Mouse (Mus musculus) retina, embryonic 14.5 days (tissue): ENCODE results near the gene Tec.

Experiments
- DNase-seq: peaks from one replicate; pipeline ENCODE4 v3.0.0-alpha.2; 2015; ENCODE audit warnings: low spot score

Gene Tec

DNA sequence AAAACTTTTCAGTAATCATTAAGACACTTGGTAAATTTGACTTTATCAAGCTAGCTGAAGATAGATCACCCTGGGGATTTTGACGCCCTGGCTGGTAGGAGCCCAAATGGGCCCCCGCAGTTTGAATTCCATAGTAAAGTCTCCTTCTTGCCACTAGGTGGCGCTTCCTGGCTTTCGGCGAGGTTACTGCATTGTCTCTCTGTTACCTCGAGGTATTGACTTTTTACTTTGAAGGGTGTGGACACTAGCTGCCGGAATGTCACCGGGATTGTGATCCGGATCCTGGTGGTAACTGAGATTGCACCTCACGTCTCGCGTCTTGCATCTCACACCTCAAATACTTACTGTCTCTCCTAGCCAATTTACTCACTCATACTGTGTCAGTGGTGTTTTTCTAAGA, 23.3 kb upstream of the Tec start:
- peak; percentile 79 for DNase-seq

- no peak for DNase-seq
Measured at GRCm38 (mm10) chr5:72888260-72888659, 20.0 kb upstream of the Tec start.

DNA sequence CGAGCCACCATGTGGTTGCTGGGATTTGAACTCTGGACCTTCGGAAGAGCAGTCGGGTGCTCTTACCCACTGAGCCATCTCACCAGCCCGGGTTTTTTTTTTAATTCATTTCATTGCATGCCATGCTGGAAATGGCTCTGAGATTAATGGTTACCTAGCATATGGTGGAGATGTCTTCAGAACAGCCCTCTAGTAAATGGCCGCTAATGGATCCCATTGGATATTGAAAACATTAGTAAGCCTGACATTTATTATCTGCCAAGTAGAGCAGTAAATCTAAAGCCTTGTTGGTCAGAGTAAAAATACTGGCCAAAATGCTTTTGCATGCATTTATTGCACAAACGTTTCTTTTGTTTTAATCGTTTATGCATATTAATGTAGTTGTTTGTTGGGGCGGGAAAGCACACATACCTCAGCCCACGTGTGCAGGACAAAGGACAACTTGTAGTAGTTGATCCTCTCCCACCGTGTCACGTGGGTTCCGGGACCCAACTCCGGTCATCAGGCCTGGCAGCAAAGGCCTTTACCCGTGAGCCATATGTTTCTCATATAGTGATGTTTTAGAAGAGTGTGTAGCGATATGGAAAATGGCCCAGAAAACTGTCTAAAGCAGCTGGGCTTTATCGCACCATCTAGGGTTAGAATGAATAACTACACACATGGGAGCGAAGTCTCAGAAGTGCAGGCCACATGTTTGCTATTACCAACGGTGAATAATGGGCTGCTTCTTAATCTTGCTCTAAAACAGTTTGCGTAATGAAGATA, 18.4 kb upstream of the Tec start:
- no peak for DNase-seq

DNA sequence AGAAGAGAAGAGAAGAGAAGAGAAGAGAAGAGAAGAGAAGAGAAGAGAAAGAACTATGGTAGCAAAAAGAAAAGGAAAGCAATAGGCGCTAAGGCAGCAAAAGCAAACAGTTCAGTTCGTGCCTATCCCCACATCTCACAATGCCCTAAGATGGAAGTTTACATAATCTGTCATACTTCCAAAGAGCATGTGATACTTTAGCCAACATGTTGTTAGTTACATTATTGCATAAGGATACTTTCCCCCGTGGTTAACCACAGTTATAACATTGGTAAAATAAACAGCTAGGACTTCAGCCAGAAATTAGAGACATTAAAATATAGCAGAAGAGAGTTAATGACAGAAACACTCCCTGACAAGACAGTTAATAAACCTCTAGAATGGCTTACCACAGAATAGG, 15.4 kb upstream of the Tec start:
- no peak for DNase-seq

- DNase-seq = no peak
Measured at GRCm38 (mm10) chr5:72882412-72882765, 14.1 kb upstream of the Tec start.

- DNase-seq = no peak
Measured at GRCm38 (mm10) chr5:72881748-72882411, 13.6 kb upstream of the Tec start.

DNA sequence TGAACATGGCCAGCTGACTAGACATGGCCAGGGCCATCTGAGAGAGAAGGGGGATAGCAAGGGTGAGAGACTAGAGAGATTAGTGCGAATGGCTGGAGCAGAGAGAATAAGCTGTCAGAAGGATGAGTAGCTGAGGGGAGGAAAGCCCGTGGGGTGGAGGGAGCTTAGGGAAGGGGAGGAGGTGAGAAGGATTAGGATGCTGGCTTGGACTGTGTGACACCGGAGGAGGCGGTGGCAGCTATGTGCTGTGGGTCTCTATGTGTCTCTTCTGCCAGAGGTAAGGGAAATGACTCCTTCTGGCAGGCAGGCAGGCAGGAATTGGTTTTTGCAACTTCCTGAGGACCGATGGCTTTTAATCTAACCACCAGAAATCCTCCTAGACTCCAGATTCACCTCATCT, 11.5 kb upstream of the Tec start:
- no peak for DNase-seq

- DNase-seq = no peak
Measured at GRCm38 (mm10) chr5:72871114-72871513, 2.8 kb upstream of the Tec start.

DNA sequence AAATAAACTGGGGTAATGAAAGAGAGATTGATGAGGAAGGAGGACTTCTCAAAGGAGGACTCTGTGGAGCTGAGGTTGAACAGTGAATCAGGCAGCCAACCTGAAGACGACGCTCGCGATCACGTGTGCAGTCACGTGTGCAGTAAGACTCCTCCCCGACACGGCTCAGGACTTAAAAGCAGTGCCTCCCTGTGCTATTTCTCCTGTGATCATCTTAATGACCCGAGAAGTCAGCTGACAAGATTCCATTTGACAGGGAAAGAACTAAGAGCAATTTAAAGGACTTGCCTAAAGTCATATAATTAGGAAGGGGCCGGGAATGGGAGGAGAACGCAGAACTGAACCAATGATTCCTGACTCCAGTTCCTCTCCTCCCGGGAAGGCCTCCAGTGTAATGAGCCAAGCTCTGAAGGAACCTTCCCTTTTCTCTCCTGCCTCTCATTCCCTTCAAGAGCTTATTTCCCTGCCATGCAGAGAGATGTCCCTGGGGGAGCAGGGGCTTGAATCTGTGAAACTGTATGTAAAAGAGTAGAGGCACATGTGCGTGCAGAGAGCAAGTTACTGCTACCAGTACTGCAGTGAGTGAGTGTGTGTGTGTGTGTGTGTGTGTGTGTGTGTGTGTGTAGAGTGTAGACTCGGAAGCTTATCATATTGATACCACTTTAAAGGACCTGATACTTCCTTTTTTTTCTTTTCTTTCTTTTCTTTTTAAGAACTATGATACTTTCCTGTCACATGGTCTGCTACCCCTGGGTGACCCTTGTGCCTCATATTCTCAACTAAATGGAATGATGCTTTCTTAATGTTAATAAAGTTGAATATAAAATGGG, 1.7 kb upstream of the Tec start:
- peak; percentile 68 for DNase-seq

GRCm38 (mm10) chr5:72867036-72867672, 1.1 kb downstream of the Tec start:
- DNase-seq = no peak

GRCm38 (mm10) chr5:72866260-72866905, 1.9 kb downstream of the Tec start:
- no peak for DNase-seq

- DNase-seq = no peak
Measured at GRCm38 (mm10) chr5:72864654-72865178, 3.6 kb downstream of the Tec start.

GRCm38 (mm10) chr5:72863166-72863565, 5.1 kb downstream of the Tec start:
- no peak for DNase-seq

DNA sequence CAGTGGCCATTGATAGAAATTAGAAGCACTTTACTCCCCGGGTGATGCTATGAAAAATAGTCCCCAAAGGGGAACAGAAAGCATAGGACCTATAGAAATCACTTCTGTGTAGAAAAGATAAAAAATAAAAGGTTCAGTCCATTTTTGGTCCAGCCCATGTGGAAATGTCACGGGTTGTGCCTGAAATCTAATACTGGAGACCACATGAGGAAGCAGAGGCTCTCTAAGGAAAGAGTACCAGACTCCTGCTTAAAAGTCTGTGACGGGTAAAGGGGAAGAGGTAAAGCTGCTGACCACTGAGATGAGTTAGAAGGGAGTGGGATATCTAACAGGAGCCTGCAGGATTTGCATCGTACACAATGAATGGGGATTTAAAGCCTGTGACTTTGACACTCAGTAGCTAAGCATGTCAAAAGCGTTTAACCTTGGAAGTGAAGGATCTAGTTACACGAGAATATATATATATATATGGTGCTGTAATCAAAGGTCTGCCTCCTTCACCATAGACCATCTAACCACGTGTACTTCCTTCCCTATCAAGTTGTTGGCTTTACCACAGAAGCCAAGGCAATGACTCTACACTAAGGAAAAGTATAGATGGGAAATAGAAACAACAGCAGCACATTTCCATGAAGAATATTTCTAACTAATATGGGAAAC, 6.4 kb downstream of the Tec start:
- DNase-seq = no peak

DNA sequence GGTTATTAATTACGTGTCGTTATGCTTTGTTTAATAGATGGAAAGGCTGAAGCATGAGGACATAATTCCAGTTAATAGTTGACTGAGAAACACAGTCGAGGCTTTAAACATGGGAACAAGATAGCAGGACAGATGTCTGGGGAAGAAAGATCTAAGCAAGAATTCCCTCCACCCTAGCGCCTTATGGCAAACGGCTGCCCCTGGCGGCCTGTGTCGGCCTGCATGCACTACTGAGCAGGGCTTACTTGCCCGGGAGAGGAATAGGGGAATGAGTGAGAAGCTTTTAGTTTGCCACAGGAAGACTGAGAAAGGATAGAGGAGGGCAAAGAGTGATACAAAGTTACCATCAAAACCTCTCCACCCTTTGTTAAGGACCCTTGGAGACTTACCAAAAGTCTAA, 7.4 kb downstream of the Tec start:
- no peak for DNase-seq

- no peak for DNase-seq
Measured at GRCm38 (mm10) chr5:72858306-72858705, 10.0 kb downstream of the Tec start.

DNA sequence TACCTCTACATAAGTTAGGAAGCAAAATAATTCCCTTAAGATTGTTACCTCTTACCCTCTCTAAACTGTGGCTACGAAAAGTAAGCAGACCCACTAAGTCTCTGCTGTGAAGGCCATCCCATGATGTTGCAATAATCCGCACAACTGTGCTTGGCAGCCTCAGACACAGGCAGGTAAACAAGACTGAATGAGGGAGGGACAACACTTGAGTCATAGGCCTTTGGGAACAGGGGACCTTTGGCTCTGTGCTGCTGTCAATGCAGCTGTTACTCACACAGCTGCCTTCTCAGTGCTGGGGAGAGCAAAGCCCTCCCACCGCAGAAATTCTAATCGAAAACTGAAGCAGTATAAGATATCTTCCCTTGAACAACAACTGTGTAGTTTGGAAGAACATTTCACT, 10.5 kb downstream of the Tec start:
- no peak for DNase-seq

DNA sequence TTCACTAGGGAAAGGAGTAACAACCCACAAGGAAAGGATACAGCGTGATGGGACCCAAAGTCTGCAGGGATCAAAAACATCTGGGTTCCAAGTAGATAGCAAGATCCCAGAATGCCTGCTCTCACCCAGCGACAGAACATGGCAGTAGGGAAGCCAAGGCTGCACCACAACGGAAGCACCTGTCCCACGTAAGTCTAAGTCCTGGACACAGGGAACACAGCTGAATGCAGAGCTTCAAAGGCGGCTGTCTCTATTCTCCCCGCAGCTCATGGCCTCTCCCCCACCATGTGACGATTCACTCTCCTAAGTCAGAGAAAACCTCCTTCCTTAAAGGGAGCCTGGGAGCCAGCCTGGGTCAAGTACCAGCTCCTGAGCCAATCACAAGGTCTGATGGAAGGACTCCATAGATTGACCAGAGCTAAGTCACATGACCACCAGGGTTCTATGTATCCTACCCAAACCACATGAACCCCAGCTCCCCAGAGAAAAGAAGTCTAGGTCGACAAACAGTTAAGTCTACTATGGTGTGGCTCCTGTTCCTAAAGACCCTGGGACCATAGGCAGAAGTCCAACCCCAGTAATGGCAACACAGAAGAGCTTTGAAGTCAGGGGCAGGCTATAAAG, 11.9 kb downstream of the Tec start:
- DNase-seq = no peak

DNA sequence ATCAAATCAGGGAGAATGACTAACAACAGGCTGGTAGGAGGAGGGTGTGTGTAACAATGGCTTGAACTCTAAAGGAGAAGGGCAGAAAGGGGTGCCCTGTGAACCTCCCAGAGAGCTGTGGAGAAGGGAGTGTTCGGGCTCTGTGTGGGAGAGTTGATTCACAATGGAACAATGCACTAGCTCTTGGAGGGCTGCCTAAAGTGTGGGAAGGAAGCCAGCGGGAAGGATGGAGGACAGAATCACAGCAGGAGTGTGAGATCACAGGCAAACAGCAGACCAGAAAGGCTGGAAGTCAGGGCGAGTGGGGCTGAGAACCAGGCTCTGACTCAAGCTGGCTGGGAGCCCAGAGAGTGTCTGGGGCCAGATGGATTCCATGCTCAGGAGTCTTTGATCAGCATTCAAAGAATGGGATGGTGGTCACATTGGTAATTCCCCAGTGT, 12.6 kb downstream of the Tec start:
- DNase-seq = no peak

DNA sequence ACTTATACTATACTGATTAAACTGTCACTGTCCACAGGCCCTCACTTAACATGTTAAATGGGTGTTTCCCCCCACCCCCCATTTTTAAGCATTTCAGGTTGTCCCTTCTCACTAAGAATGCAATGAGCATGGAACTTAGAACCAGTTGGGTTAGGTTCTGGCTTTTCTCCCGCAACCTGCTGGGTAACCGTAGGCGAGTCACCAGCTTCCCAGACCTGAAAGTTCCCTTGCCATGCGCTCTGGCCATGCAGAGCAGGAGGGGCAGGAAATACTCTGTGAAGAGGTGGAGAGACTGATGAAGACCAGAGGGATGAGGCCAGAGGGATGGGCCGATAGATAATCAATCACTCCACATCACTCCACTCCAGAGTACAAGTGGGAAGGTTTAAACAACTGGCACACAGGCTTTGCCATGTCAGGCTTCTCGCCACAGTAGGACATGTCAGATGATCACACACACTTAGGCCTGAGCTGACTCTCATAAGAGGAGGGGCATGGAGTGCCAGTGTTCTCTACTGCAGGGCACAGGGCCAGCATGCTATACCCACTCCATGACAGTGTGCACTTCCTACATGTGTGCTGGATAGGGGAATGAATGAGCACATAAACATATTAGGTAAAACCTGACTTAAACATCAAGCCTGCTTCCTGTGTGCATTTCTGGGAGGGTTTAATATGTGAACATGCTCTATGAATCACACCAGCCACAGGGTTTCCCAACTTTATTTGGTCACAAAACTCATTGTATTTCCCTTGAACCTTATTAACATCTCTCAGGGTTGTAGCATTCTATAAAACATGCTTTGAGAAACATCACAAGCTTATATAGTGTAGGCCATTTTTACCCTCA, 13.9 kb downstream of the Tec start:
- DNase-seq = no peak
